Mouse (Mus musculus): ENCODE measurements at regions not wholly inside any gene's neighbourhood (a gene's known extent, or its start where the extent isn't known, plus 50 kb on each side); places are given as distances from the start of the nearest gene placed in this dataset.

- 21% methylated on average over 16 of the region's 16 CpGs for WGBS
- Histone ChIP-seq H3K4me1 (replicated peaks; ENCODE audit: control insufficient read depth, insufficient read depth, low read length) (no peaks in the 10 kb centered on the region), H3K4me2 (replicated peaks; ENCODE audit: low read depth, low read length) (no peak overlapping the region), H3K36me3 (ENCODE audit: control insufficient read depth, insufficient read depth, low read length) (no peaks in the 10 kb centered on the region), H3K27me3 (ENCODE audit: control insufficient read depth, insufficient read depth, low read length) (no peaks in the 10 kb centered on the region), H3K27ac (ENCODE audit: low read depth, low read length) (no peak overlapping the region), H3K9ac (ENCODE audit: low read depth, low read length) (no peak overlapping the region), H3K4me3 (ENCODE audit: low read depth, low read length) (no peak overlapping the region), H3K9me3 (ENCODE audit: control insufficient read depth, low read length) (no peaks in the 10 kb centered on the region)
- peak; percentile 75 for ATAC-seq (ENCODE audit: low FRiP score)
- DNase-seq (ENCODE audit: low spot score) = peak; percentile 88
Observed at GRCm38 (mm10) chr9:111918275-111918940, 228.3 kb upstream of the Stac start.

- DNase-seq (ENCODE audit: low spot score) = peak; percentile 85
- H3K4me1 ChIP-seq (replicated peaks; ENCODE audit: control insufficient read depth, insufficient read depth, low read length) = no peaks in the 10 kb centered on the region
- H3K4me2 ChIP-seq (replicated peaks; ENCODE audit: low read depth, low read length) = no peak overlapping the region
- no peaks in the 10 kb centered on the region for H3K9me3 ChIP-seq (ENCODE audit: control insufficient read depth, low read length)
- H3K27me3 ChIP-seq (ENCODE audit: control insufficient read depth, insufficient read depth, low read length) = no peaks in the 10 kb centered on the region
- no peaks in the 10 kb centered on the region for H3K36me3 ChIP-seq (ENCODE audit: control insufficient read depth, insufficient read depth, low read length)
- no peak overlapping the region for H3K27ac ChIP-seq (ENCODE audit: low read depth, low read length)
- H3K9ac ChIP-seq (ENCODE audit: low read depth, low read length) = no peak overlapping the region
- 32% methylated on average over 17 of the region's 17 CpGs for WGBS
- ATAC-seq (ENCODE audit: low FRiP score) = peak; percentile 82
- H3K4me3 ChIP-seq (ENCODE audit: low read depth, low read length) = no peak overlapping the region
Observed at GRCm38 (mm10) chr9:111916684-111917535, 226.8 kb upstream of the Stac start.

DNA sequence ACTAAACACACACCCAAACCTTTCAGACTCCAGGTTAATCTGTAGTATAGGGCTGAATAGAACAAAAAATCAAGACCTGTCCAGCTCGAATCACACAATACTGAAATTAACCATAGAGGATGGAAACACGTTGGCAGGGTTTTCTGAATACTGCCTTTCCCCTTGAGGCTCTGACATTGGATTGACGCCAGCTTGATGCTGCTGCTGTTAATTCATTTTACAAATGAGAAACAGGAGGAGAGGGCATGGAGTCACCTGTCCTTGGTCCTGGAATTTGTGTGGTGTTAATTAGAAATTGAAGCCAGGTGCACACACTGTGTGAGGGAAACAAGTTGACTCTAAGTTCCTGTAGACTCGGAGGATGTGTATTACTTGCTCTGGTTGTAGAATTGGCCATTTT lies 218.7 kb upstream of the Stac start:
- WGBS = 65% methylated on average over 4 of the region's 4 CpGs
- DNase-seq (ENCODE audit: low spot score) (no peak), ATAC-seq (ENCODE audit: low FRiP score) (no peak)
- Histone ChIP-seq H3K27me3 (ENCODE audit: control insufficient read depth, insufficient read depth, low read length) (no peaks in the 10 kb centered on the region), H3K4me2 (replicated peaks; ENCODE audit: low read depth, low read length) (no peak overlapping the region), H3K27ac (ENCODE audit: low read depth, low read length) (no peak overlapping the region), H3K36me3 (ENCODE audit: control insufficient read depth, insufficient read depth, low read length) (no peaks in the 10 kb centered on the region), H3K9me3 (ENCODE audit: control insufficient read depth, low read length) (no peaks in the 10 kb centered on the region), H3K4me1 (replicated peaks; ENCODE audit: control insufficient read depth, insufficient read depth, low read length) (no peaks in the 10 kb centered on the region), H3K4me3 (ENCODE audit: low read depth, low read length) (no peak overlapping the region), H3K9ac (ENCODE audit: low read depth, low read length) (no peak overlapping the region)

- no peak overlapping the region for H3K4me3 ChIP-seq (ENCODE audit: low read depth, low read length)
- no peaks in the 10 kb centered on the region for H3K9me3 ChIP-seq (ENCODE audit: control insufficient read depth, low read length)
- DNase-seq (ENCODE audit: low spot score) (no peak), ATAC-seq (ENCODE audit: low FRiP score) (no peak)
- H3K27ac ChIP-seq (ENCODE audit: low read depth, low read length) = no peak overlapping the region
- no peak overlapping the region for H3K4me2 ChIP-seq (replicated peaks; ENCODE audit: low read depth, low read length)
- H3K36me3 ChIP-seq (ENCODE audit: control insufficient read depth, insufficient read depth, low read length) = no peaks in the 10 kb centered on the region
- no peaks in the 10 kb centered on the region for H3K4me1 ChIP-seq (replicated peaks; ENCODE audit: control insufficient read depth, insufficient read depth, low read length)
- no peak overlapping the region for H3K9ac ChIP-seq (ENCODE audit: low read depth, low read length)
- H3K27me3 ChIP-seq (ENCODE audit: control insufficient read depth, insufficient read depth, low read length) = no peaks in the 10 kb centered on the region
Observed at GRCm38 (mm10) chr9:111900196-111900595, 210.0 kb upstream of the Stac start.

DNA sequence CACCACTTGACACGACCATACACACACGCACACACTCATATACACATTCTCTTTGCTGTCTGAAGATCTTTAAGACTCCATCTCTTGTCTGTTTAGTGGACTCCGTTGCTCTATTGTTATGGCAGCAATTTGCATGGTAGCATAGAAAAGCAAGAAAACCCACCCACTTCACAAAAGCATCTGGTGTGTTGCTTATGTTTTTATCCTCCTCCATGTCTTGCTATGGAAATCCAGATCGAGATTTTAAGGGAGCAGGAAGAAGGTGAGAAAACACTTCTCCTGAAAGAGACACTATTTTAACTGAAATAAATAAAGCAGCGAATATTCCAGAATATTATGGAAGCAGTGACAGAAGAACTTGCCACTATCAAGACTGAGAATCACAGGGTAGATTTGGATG lies 207.5 kb upstream of the Stac start:
- H3K4me3 ChIP-seq (ENCODE audit: low read depth, low read length) = no peak overlapping the region
- no peaks in the 10 kb centered on the region for H3K9me3 ChIP-seq (ENCODE audit: control insufficient read depth, low read length)
- H3K27ac ChIP-seq (ENCODE audit: low read depth, low read length) = no peak overlapping the region
- H3K36me3 ChIP-seq (ENCODE audit: control insufficient read depth, insufficient read depth, low read length) = no peaks in the 10 kb centered on the region
- no peak overlapping the region for H3K4me2 ChIP-seq (replicated peaks; ENCODE audit: low read depth, low read length)
- WGBS = 91% methylated on average over 5 of the region's 5 CpGs
- no peak overlapping the region for H3K9ac ChIP-seq (ENCODE audit: low read depth, low read length)
- ATAC-seq (ENCODE audit: low FRiP score) (no peak), DNase-seq (ENCODE audit: low spot score) (no peak)
- H3K4me1 ChIP-seq (replicated peaks; ENCODE audit: control insufficient read depth, insufficient read depth, low read length) = no peaks in the 10 kb centered on the region
- H3K27me3 ChIP-seq (ENCODE audit: control insufficient read depth, insufficient read depth, low read length) = no peaks in the 10 kb centered on the region

DNA sequence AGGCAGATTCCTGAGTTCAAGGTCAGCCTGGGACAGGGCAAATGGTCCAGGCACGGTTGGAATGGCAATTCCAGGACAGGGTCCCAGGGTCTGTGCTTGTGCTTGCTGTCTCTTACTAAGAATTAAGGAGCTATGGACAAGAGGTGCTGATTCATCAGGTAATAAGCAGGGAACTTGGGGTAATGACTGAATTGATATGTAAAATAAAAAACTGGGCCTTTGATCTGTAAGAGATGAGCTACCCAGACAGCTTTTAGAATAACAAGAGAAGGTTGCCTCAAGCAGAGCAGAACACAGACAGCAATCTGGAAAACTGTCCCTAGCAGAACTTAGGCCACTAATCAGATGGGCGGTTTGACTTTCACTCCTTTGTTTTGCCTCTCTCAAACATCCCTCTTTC lies 189.6 kb upstream of the Stac start:
- H3K27ac ChIP-seq (ENCODE audit: low read depth, low read length) = no peak overlapping the region
- H3K9ac ChIP-seq (ENCODE audit: low read depth, low read length) = no peak overlapping the region
- no peak for DNase-seq (ENCODE audit: low spot score)
- H3K4me2 ChIP-seq (replicated peaks; ENCODE audit: low read depth, low read length) = no peak overlapping the region
- H3K4me3 ChIP-seq (ENCODE audit: low read depth, low read length) = no peak overlapping the region
- 54% methylated on average over 2 of the region's 2 CpGs for whole genome bisulfite sequencing
- ATAC-seq (ENCODE audit: low FRiP score) = no peak
- H3K9me3 ChIP-seq (ENCODE audit: control insufficient read depth, low read length) = no peaks in the 10 kb centered on the region
- no peaks in the 10 kb centered on the region for H3K27me3 ChIP-seq (ENCODE audit: control insufficient read depth, insufficient read depth, low read length)
- H3K4me1 ChIP-seq (replicated peaks; ENCODE audit: control insufficient read depth, insufficient read depth, low read length) = no peaks in the 10 kb centered on the region
- no peaks in the 10 kb centered on the region for H3K36me3 ChIP-seq (ENCODE audit: control insufficient read depth, insufficient read depth, low read length)

- Histone ChIP-seq H3K27ac (ENCODE audit: low read depth, low read length) (no peak overlapping the region), H3K27me3 (ENCODE audit: control insufficient read depth, insufficient read depth, low read length) (no peaks in the 10 kb centered on the region), H3K4me2 (replicated peaks; ENCODE audit: low read depth, low read length) (no peak overlapping the region), H3K9ac (ENCODE audit: low read depth, low read length) (no peak overlapping the region), H3K4me3 (ENCODE audit: low read depth, low read length) (no peak overlapping the region), H3K4me1 (replicated peaks; ENCODE audit: control insufficient read depth, insufficient read depth, low read length) (no peaks in the 10 kb centered on the region), H3K36me3 (ENCODE audit: control insufficient read depth, insufficient read depth, low read length) (no peaks in the 10 kb centered on the region), H3K9me3 (ENCODE audit: control insufficient read depth, low read length) (no peaks in the 10 kb centered on the region)
- DNase-seq (ENCODE audit: low spot score) (no peak), ATAC-seq (ENCODE audit: low FRiP score) (no peak)
- 90% methylated on average over 5 of the region's 5 CpGs for WGBS
Observed at GRCm38 (mm10) chr9:111876846-111877245, 186.7 kb upstream of the Stac start.

DNA sequence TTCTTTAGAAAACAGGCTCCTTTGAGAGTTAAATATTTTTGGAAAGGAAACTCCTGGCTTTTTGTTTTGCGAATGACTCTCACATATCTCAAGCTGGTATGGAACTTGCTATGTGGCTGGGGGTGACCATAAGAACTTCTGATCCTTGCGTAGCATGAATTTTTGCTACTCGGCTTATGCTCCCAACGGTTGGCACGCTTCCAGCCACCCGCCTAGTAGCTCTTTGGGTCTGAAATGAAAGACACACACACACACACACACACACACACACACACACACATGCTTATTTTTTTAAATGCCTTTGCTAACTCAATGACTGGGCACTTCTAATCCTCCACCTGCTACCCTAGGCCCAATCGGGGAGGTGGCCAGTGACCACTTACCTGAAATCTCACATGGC lies 180.3 kb upstream of the Stac start:
- no peak for ATAC-seq (ENCODE audit: low FRiP score)
- DNase-seq (ENCODE audit: low spot score) = no peak

GRCm38 (mm10) chr9:111869801-111870382 lies 179.7 kb upstream of the Stac start:
- Histone ChIP-seq H3K9me3 (ENCODE audit: control insufficient read depth, low read length) (no peaks in the 10 kb centered on the region), H3K4me3 (ENCODE audit: low read depth, low read length) (no peak overlapping the region), H3K9ac (ENCODE audit: low read depth, low read length) (no peak overlapping the region), H3K36me3 (ENCODE audit: control insufficient read depth, insufficient read depth, low read length) (no peaks in the 10 kb centered on the region), H3K27ac (ENCODE audit: low read depth, low read length) (no peak overlapping the region), H3K4me2 (replicated peaks; ENCODE audit: low read depth, low read length) (no peak overlapping the region), H3K4me1 (replicated peaks; ENCODE audit: control insufficient read depth, insufficient read depth, low read length) (no peaks in the 10 kb centered on the region), H3K27me3 (ENCODE audit: control insufficient read depth, insufficient read depth, low read length) (no peaks in the 10 kb centered on the region)
- no peak for DNase-seq (ENCODE audit: low spot score)
- WGBS = 83% methylated on average over 4 of the region's 4 CpGs
- ATAC-seq (ENCODE audit: low FRiP score) = no peak

More for the DNA sequence above, 180.3 kb upstream of the Stac start:
- H3K36me3 ChIP-seq (ENCODE audit: control insufficient read depth, insufficient read depth, low read length) = no peaks in the 10 kb centered on the region
- WGBS = 95% methylated on average over 7 of the region's 7 CpGs
- no peaks in the 10 kb centered on the region for H3K9me3 ChIP-seq (ENCODE audit: control insufficient read depth, low read length)
- H3K27ac ChIP-seq (ENCODE audit: low read depth, low read length) = no peak overlapping the region
- no peak overlapping the region for H3K4me2 ChIP-seq (replicated peaks; ENCODE audit: low read depth, low read length)
- H3K9ac ChIP-seq (ENCODE audit: low read depth, low read length) = no peak overlapping the region
- H3K4me3 ChIP-seq (ENCODE audit: low read depth, low read length) = no peak overlapping the region
- no peaks in the 10 kb centered on the region for H3K27me3 ChIP-seq (ENCODE audit: control insufficient read depth, insufficient read depth, low read length)
- no peaks in the 10 kb centered on the region for H3K4me1 ChIP-seq (replicated peaks; ENCODE audit: control insufficient read depth, insufficient read depth, low read length)

Data from hindbrain, embryonic 11.5 days (tissue).